Mouse (Mus musculus): ENCODE data around the gene Olfr1428. TPM values are rescaled to one million over a fixed set of nuclear protein-coding genes. Genes with fewer than 3 reads are reported as not detected.
A peak's percentile ranks its signal among the peaks of the same experiment; 100 is the strongest.

Olfr1428 gene
- polyA plus RNA-seq (2014; fragmentation: Nextera tagmentation; extraction: Ambion mirVana): not detected in 2 replicates

DNA sequence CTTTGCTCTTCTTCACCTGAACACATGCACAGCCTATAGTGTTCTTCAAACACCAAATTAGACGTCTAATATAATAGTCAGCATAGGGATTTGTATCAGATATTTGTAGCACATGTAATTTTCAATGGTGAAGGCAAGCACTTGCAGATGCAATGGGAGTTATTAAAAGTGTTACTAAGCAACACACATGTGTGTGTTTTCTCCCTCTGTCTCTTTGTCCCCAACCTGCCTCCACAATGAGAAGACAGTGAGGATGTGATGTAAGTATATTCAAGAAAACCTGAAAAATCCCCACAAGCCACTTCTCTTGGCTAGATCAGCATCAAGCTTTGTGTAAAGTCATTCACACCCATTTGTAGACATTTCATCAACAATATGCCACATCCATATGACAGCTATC is at the start of gene Olfr1428:
Gene Olfr1428 (minus strand): TSS at position 101 of the 400 bp plus-strand sequence.
- Histone ChIP-seq H3K4me3 (ENCODE audit: low read depth, low read length) (no peak within 1 kb of the TSS), H3K4me1 (replicated peaks; ENCODE audit: control insufficient read depth, insufficient read depth, low read length) (no peaks in the 10 kb centered on the region), H3K9me3 (ENCODE audit: control insufficient read depth, low read length) (no peaks in the 10 kb centered on the region), H3K4me2 (ENCODE audit: low read length) (no peak within 1 kb of the TSS), H3K27ac (ENCODE audit: low read depth) (no peak within 1 kb of the TSS), H3K36me3 (ENCODE audit: control insufficient read depth, insufficient read depth, low read length) (no peaks in the 10 kb centered on the region), H3K9ac (ENCODE audit: low read length) (no peak within 1 kb of the TSS), H3K27me3 (replicated peaks; ENCODE audit: control insufficient read depth, insufficient read depth, low read length) (no peaks in the 10 kb centered on the region)
- DNase-seq (ENCODE audit: low spot score) (no peak), ATAC-seq (replicated peaks; ENCODE audit: low FRiP score, low TSS enrichment, low read depth) (no peak)
- 76% methylated on average over 1 of the region's 1 CpGs for WGBS

DNA sequence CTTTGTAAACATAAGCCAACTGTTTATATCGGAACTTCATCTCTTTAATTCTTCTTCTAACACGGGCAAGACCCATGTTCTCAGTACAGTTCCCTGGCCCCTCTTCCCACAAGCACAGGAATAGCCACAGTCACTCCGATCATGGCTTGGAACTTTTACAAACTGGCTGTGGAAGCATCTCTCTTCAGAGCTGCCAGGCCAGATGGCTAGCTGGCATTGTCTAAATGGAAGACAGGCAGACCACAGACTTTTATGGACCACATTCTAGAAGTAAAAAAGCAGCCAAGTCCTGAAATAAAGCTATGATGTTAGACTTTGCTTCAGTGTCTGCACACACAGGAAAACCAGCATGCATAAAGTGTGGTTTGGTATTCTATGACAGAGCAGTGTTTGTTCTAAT is 29.8 kb upstream of the Olfr1428 start:
- no peak overlapping the region for H3K27ac ChIP-seq (ENCODE audit: low read depth)
- no peaks in the 10 kb centered on the region for H3K36me3 ChIP-seq (ENCODE audit: control insufficient read depth, insufficient read depth, low read length)
- no peaks in the 10 kb centered on the region for H3K9me3 ChIP-seq (ENCODE audit: control insufficient read depth, low read length)
- no peak for DNase-seq (ENCODE audit: low spot score)
- H3K4me2 ChIP-seq (ENCODE audit: low read length): no peak overlapping the region
- H3K27me3 ChIP-seq (replicated peaks; ENCODE audit: control insufficient read depth, insufficient read depth, low read length): no peaks in the 10 kb centered on the region
- no peak overlapping the region for H3K9ac ChIP-seq (ENCODE audit: low read length)
- 78% methylated on average over 3 of the region's 3 CpGs for WGBS
- H3K4me3 ChIP-seq (ENCODE audit: low read depth, low read length): no peak overlapping the region
- ATAC-seq (replicated peaks; ENCODE audit: low FRiP score, low TSS enrichment, low read depth): no peak
- H3K4me1 ChIP-seq (replicated peaks; ENCODE audit: control insufficient read depth, insufficient read depth, low read length): no peaks in the 10 kb centered on the region

DNA sequence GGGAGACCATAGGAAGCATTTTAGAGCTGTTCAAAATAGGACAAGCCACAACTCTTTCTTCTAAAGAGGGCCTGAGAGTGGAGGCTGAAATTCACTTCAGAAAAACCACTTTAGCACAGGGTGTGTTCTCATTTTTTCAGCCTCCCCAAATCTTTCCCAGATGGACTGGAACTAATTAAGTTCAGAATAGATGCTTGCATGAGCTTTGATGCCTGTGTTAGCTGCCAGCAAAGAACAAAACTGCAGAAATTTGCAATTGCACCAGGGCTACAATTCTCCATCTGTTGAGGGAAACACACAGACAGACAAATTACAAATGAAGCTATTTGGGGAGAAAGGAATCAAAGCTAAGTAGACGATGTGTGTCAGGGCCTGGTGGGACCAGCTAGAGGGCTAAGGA is 27.7 kb upstream of the Olfr1428 start:
- WGBS: 67% methylated on average over 1 of the region's 1 CpGs
- no peak overlapping the region for H3K4me3 ChIP-seq (ENCODE audit: low read depth, low read length)
- H3K4me1 ChIP-seq (replicated peaks; ENCODE audit: control insufficient read depth, insufficient read depth, low read length): no peaks in the 10 kb centered on the region
- no peaks in the 10 kb centered on the region for H3K36me3 ChIP-seq (ENCODE audit: control insufficient read depth, insufficient read depth, low read length)
- no peak overlapping the region for H3K9ac ChIP-seq (ENCODE audit: low read length)
- no peaks in the 10 kb centered on the region for H3K9me3 ChIP-seq (ENCODE audit: control insufficient read depth, low read length)
- H3K27me3 ChIP-seq (replicated peaks; ENCODE audit: control insufficient read depth, insufficient read depth, low read length): no peaks in the 10 kb centered on the region
- H3K4me2 ChIP-seq (ENCODE audit: low read length): no peak overlapping the region
- ATAC-seq (replicated peaks; ENCODE audit: low FRiP score, low TSS enrichment, low read depth) (no peak), DNase-seq (ENCODE audit: low spot score) (no peak)
- no peak overlapping the region for H3K27ac ChIP-seq (ENCODE audit: low read depth)

DNA sequence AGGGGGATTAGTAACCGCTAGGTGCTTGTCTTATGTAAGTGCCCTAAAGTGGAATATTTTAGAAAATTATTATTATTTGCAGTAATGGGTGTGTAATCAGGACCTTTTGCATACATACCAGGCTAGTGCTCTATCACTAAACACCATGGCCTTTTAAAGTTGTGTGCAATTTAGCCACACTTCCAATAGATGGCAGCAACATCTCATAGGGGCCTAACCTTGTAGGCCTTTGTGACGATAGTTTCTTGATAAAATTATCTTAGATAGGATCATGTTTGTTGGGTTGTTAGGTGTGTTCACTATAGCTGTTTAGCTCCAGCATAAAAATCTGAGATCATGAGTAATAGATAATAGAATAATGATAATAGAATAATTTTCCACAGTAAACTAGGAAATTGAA is 18.6 kb upstream of the Olfr1428 start:
- Histone ChIP-seq H3K9ac (ENCODE audit: low read length) (no peak overlapping the region), H3K27ac (ENCODE audit: low read depth) (no peak overlapping the region), H3K4me3 (ENCODE audit: low read depth, low read length) (no peak overlapping the region), H3K27me3 (replicated peaks; ENCODE audit: control insufficient read depth, insufficient read depth, low read length) (no peaks in the 10 kb centered on the region), H3K4me2 (ENCODE audit: low read length) (no peak overlapping the region), H3K9me3 (ENCODE audit: control insufficient read depth, low read length) (no peaks in the 10 kb centered on the region), H3K4me1 (replicated peaks; ENCODE audit: control insufficient read depth, insufficient read depth, low read length) (no peaks in the 10 kb centered on the region), H3K36me3 (ENCODE audit: control insufficient read depth, insufficient read depth, low read length) (no peaks in the 10 kb centered on the region)
- DNase-seq (ENCODE audit: low spot score): no peak
- 30% methylated on average over 2 of the region's 2 CpGs for WGBS
- ATAC-seq (replicated peaks; ENCODE audit: low FRiP score, low TSS enrichment, low read depth): peak; percentile 60; the same call in 1 of the 2 replicates

DNA sequence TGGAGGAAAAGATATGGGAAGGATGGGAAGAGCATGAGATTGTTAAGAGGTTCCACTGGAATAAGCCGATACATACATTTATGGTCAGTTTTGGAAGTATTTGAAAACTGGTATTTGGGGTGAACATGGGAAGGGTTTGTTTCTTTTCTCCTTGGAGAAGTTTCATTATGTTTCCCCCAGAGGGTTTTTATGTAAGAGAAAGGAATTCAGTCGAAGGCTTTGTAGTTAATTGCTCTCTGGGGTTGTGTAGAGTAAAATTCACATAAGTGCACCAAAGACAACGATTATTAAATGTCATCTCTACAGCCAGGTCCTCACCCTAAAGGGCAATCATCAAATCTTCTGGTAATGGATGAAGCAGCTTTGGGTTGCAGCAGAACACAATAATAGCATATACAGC is 7.4 kb upstream of the Olfr1428 start, which contains the start of gene Olfr76:
Gene Olfr76 (minus strand): TSS at position 101 of the 400 bp plus-strand sequence.
- Histone ChIP-seq H3K4me1 (replicated peaks; ENCODE audit: control insufficient read depth, insufficient read depth, low read length) (no peaks in the 10 kb centered on the region), H3K36me3 (ENCODE audit: control insufficient read depth, insufficient read depth, low read length) (no peaks in the 10 kb centered on the region), H3K9me3 (ENCODE audit: control insufficient read depth, low read length) (no peaks in the 10 kb centered on the region), H3K9ac (ENCODE audit: low read length) (no peak within 1 kb of the TSS), H3K4me3 (ENCODE audit: low read depth, low read length) (no peak within 1 kb of the TSS), H3K4me2 (ENCODE audit: low read length) (no peak within 1 kb of the TSS), H3K27ac (ENCODE audit: low read depth) (no peak within 1 kb of the TSS), H3K27me3 (replicated peaks; ENCODE audit: control insufficient read depth, insufficient read depth, low read length) (no peaks in the 10 kb centered on the region)
- DNase-seq (ENCODE audit: low spot score): no peak
- WGBS: 69% methylated on average over 3 of the region's 3 CpGs
- no peak for ATAC-seq (replicated peaks; ENCODE audit: low FRiP score, low TSS enrichment, low read depth)

DNA sequence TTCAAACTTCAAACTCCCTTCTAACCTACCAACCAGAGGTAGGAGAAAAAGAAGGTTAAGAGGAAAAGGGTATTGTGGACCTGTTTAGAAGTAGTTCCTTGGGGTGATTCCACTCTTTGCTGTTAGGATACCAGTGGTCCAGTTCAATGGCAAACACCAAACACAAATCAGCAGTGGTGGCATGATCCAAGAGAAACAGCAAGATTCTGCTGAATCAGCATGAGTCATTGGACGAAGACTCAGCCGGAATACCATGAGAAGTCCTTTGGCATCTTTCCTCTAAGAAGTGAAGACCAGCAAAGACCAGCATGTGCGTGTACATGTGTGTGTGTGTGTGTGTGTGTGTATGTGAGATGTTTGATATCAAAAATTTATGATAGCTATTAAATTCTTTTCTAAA is 767 bp upstream of the Olfr1428 start:
- 92% methylated on average over 3 of the region's 3 CpGs for WGBS
- DNase-seq (ENCODE audit: low spot score): no peak
- H3K27me3 ChIP-seq (replicated peaks; ENCODE audit: control insufficient read depth, insufficient read depth, low read length): no peaks in the 10 kb centered on the region
- no peak overlapping the region for H3K4me2 ChIP-seq (ENCODE audit: low read length)
- no peak overlapping the region for H3K4me3 ChIP-seq (ENCODE audit: low read depth, low read length)
- H3K27ac ChIP-seq (ENCODE audit: low read depth): no peak overlapping the region
- no peaks in the 10 kb centered on the region for H3K4me1 ChIP-seq (replicated peaks; ENCODE audit: control insufficient read depth, insufficient read depth, low read length)
- H3K9me3 ChIP-seq (ENCODE audit: control insufficient read depth, low read length): no peaks in the 10 kb centered on the region
- H3K9ac ChIP-seq (ENCODE audit: low read length): no peak overlapping the region
- ATAC-seq (replicated peaks; ENCODE audit: low FRiP score, low TSS enrichment, low read depth): no peak
- no peaks in the 10 kb centered on the region for H3K36me3 ChIP-seq (ENCODE audit: control insufficient read depth, insufficient read depth, low read length)

DNA sequence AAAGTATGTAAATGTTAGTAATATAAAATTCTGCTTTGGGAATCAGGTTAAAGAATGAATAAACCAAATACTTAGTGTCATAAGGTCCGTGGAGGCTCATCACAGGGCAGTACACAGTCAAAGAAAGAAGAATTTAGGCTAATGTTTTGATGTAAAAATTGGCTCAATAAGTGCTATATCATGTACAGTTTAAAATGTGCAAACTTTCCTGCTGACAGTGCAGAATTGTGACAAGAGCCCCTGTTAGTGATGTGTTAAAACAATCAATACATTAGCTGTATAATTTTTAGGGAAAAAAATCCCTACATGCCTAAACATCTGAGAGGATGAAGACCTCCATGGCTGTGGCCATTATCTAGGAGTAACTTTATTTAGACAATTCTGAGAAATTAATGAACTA is 1.9 kb downstream of the Olfr1428 start:
- H3K4me1 ChIP-seq (replicated peaks; ENCODE audit: control insufficient read depth, insufficient read depth, low read length): no peaks in the 10 kb centered on the region
- H3K27ac ChIP-seq (ENCODE audit: low read depth): no peak overlapping the region
- H3K36me3 ChIP-seq (ENCODE audit: control insufficient read depth, insufficient read depth, low read length): no peaks in the 10 kb centered on the region
- ATAC-seq (replicated peaks; ENCODE audit: low FRiP score, low TSS enrichment, low read depth): no peak
- 50% methylated on average over 1 of the region's 1 CpGs for WGBS
- no peaks in the 10 kb centered on the region for H3K9me3 ChIP-seq (ENCODE audit: control insufficient read depth, low read length)
- DNase-seq (ENCODE audit: low spot score): no peak
- no peak overlapping the region for H3K4me3 ChIP-seq (ENCODE audit: low read depth, low read length)
- no peak overlapping the region for H3K9ac ChIP-seq (ENCODE audit: low read length)
- H3K4me2 ChIP-seq (ENCODE audit: low read length): no peak overlapping the region
- no peaks in the 10 kb centered on the region for H3K27me3 ChIP-seq (replicated peaks; ENCODE audit: control insufficient read depth, insufficient read depth, low read length)

DNA sequence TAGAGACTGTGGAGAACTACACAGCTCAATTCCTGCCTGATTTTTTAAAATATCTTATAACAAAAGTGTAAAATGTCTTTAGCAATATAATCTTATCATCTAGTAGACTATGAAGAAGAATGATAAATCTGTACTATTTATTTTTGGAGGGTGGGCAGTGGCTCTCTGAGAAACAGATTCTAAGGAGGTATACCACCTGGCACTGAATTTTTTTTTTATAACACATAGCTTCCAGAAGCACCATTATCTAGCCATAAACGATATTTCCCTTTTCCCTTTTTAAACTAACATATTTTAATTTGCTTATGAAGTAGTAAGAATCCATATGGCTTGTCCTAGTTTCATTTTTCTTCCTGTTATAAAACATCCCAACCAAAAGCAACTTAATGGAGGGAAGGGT is 11.2 kb downstream of the Olfr1428 start:
- WGBS: 55% methylated on average over 1 of the region's 1 CpGs
- no peak overlapping the region for H3K4me2 ChIP-seq (ENCODE audit: low read length)
- H3K4me1 ChIP-seq (replicated peaks; ENCODE audit: control insufficient read depth, insufficient read depth, low read length): no peaks in the 10 kb centered on the region
- ATAC-seq (replicated peaks; ENCODE audit: low FRiP score, low TSS enrichment, low read depth) (no peak), DNase-seq (ENCODE audit: low spot score) (no peak)
- no peak overlapping the region for H3K9ac ChIP-seq (ENCODE audit: low read length)
- no peak overlapping the region for H3K27ac ChIP-seq (ENCODE audit: low read depth)
- H3K4me3 ChIP-seq (ENCODE audit: low read depth, low read length): no peak overlapping the region
- no peaks in the 10 kb centered on the region for H3K9me3 ChIP-seq (ENCODE audit: control insufficient read depth, low read length)
- H3K27me3 ChIP-seq (replicated peaks; ENCODE audit: control insufficient read depth, insufficient read depth, low read length): no peaks in the 10 kb centered on the region
- H3K36me3 ChIP-seq (ENCODE audit: control insufficient read depth, insufficient read depth, low read length): no peaks in the 10 kb centered on the region

DNA sequence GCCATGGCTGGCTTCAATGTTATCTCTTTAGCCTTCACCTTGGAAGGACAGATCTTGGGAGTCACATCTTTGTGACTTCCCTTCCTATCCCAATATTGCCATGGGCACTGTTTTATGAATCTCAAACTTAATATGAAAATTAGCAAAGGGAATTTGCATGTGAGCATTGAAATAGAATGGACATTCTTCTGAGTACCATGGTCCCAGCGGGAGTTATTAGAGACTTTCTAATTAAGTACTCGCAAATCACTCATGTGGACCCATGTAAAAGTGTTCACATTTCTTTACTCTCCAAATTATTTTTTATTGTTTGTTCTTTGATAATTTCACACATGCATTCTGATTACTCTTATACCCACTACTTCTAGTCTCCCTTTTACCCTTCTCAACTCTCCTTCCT is 12.5 kb downstream of the Olfr1428 start, which contains the start of gene Olfr1427:
Gene Olfr1427 (minus strand): TSS at position 101 of the 400 bp plus-strand sequence.
- H3K36me3 ChIP-seq (ENCODE audit: control insufficient read depth, insufficient read depth, low read length): no peaks in the 10 kb centered on the region
- DNase-seq (ENCODE audit: low spot score) (no peak), ATAC-seq (replicated peaks; ENCODE audit: low FRiP score, low TSS enrichment, low read depth) (no peak)
- WGBS: 95% methylated on average over 2 of the region's 2 CpGs
- no peak within 1 kb of the TSS for H3K27ac ChIP-seq (ENCODE audit: low read depth)
- no peaks in the 10 kb centered on the region for H3K9me3 ChIP-seq (ENCODE audit: control insufficient read depth, low read length)
- no peaks in the 10 kb centered on the region for H3K4me1 ChIP-seq (replicated peaks; ENCODE audit: control insufficient read depth, insufficient read depth, low read length)
- no peak within 1 kb of the TSS for H3K4me2 ChIP-seq (ENCODE audit: low read length)
- no peak within 1 kb of the TSS for H3K4me3 ChIP-seq (ENCODE audit: low read depth, low read length)
- no peaks in the 10 kb centered on the region for H3K27me3 ChIP-seq (replicated peaks; ENCODE audit: control insufficient read depth, insufficient read depth, low read length)
- H3K9ac ChIP-seq (ENCODE audit: low read length): no peak within 1 kb of the TSS

Data from intestine, embryonic 14.5 days (tissue).